Mouse (Mus musculus) retina, adult 2 months (tissue): ENCODE data around the gene Npepl1.

Source experiments
- DNase-seq: peaks from one replicate; pipeline ENCODE4 v3.0.0-alpha.2; 2012; ENCODE audit warnings: low read depth, low spot score

Npepl1 gene

DNA sequence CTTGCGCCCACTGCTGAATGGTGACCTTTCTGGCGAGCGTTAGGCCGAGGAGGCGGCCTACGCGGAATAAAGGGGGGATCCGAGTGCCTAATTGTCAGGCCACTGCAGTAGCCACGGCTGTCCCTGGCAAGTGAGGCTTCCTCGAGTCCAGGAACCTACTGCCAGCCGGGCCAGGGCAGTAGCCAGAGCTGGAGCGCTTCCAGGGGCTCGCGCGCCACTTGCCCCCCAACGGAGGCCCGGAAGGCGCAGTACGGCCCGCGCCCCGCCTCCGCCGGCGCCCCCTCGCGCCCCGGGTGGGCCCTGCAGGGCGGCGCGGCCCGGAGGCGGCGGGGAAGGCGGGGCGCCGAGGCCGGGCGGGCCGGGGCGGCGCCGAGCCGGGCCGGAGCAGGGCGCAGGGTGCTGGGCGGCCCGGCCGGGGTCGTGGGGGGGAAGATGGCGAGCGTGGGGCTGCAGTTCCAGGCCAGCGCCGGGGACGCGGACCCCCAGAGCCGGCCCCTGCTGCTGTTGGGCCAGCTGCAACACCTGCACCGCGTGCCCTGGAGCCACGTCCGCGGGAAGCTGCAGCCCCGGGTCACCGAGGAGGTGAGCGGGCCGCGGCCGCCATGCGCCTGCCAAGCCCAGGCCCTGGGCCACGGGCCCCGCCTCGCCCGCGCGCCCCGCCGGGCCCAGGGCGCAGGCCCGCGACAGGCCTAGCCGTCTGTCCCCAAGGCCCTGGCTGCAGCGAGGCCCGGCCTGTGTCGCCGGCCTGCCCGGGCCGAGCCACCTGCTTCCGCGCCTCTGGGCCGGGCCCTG, at the start of gene Npepl1:
TSS of gene Npepl1 (plus strand) at position 359 of the 792 bp plus-strand sequence.
- no peak for DNase-seq

DNA sequence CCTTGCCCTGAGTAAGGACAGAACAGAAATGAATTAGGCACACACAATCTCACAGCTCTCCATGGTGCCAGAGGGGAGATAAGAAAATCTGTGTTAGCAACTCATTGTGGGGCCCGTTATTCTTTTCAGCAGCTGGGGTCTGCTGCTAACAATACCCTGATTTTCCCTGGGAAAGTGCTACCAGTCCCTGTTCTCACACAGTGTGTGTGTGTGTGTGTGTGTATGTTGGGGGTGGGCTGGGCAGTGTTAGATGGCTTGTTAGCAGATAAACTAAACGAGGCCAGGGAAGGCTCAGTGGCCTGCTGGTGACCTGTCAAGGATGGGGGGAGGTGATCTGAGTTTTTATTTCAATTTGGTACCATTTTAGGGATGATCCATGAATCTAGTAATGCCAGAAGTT, 48.9 kb upstream of the Npepl1 start:
- no peak for DNase-seq

DNA sequence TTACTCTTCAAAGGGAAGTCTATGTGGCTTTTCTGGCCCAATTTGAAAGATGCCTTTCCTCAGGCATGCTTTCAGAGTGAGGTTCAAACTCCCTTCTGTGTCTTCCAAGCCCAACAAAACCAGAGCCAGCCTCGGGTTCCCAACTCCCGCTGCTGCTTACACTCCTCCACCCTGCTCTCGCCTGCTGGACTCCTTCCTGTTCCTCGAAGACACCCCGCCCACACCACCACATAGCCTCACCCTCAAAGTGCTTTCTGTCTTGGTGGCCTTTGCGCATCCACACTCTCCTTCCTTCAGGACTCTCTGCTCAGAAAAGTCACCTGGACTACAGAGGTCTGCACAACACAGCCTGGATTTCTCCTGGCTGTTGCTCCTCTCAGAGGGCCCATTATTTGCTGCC, 47.1 kb upstream of the Npepl1 start:
- no peak for DNase-seq

DNA sequence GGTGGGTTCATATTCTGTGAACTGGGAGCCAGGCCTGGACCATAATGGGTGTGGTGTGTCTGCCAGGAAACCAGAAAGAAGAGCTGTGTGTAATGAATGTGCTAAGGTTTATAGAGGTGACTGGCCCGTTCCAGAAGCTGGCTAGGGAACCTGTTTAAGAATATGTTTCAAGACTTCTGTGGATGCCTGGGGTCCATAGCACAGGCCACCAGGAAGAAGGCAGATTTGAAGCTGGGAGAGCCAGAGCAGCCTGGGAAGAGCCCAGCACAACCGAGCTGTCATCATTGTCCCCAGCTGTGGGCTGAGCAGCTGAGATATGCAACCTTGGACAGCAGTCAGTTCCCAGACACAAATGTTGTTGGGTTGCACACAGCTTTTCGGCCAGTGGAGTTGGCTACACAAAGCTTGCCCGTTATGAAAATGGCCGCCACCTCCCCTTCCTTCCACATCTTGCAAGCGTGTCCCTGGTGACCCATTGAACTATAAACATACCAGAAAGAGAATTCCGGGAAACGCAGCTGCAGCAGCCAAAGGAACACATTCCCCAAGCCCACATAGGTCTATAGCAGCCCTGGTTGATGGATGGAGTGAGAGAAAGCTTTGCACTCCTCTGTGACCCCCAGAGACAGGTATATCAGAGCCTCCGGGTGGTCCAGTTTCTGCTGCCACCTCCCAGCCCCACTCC, 46.5 kb upstream of the Npepl1 start:
- no peak for DNase-seq

DNA sequence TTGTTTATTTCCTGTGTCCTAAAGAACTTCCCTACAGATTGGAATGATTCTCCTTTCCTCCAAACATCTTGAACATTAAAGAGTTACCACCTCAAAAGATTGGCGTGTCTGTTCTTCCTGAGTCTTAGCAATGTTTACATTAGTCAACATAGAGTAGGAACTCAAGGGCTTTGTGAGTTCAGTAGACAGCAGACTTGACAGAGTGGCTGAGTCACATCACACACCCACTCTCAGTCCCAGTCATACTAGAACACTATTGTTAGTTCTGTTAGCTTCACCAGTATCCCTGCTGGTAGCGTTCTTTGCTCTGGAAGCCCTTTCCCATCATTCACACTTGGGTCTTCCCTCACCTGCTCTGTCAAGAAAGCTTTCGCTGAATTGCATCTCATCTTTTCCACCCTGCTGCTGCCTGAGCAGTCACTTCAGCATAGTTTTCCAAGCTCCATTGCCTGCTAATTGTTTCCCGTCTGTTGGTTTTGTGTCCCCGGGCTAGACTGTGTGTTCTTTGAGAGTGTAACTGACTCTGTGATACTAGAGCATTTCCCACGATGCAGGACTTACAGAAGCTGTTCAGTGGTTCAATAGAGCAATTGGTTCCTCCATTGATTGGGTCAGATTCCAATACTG, 42.2 kb upstream of the Npepl1 start:
- no peak for DNase-seq

DNA sequence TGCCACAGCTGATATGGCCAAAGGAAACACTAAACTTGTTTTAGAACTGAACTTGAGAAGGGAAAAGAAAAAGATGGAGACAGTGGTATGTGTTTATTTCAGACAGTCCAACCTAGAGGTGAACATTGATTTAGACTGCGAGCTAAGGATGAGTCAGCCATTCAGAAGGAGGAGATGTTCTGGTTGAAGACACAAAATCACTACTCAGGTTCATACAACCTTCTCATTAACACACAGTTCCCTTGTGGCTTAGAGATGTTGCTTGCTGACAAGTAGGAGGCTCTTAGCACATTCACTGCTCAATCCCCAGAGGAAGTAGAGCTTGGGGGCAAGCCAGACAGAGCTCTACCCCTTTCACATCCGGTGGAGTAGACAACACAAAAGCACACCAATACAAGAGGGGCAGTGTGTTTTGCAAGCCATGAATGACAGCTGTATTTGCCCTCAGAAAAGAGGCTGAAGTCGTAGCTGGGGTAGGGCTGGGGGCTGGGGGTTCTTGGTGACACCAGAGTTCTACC, 40.6 kb upstream of the Npepl1 start:
- DNase-seq, result no peak

DNA sequence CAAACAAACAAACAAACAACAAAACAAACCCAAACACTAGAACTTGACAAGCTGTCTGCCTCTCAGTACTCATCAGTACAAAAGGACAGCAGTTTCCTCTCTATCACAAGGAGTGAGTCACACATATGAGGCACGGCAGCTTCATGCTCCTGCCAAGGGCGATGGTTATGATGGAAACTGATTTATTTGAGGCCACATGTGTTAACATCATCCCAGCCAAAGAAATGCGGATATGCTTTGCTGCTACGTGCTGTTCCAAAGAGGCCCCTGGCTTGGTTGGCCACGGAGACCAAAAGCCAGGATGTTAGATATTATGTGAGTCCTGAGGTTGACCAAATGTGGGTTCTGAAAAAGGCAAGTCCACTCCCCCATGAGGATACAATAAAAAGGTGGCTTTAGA, 38.7 kb upstream of the Npepl1 start:
- DNase-seq, result no peak

DNA sequence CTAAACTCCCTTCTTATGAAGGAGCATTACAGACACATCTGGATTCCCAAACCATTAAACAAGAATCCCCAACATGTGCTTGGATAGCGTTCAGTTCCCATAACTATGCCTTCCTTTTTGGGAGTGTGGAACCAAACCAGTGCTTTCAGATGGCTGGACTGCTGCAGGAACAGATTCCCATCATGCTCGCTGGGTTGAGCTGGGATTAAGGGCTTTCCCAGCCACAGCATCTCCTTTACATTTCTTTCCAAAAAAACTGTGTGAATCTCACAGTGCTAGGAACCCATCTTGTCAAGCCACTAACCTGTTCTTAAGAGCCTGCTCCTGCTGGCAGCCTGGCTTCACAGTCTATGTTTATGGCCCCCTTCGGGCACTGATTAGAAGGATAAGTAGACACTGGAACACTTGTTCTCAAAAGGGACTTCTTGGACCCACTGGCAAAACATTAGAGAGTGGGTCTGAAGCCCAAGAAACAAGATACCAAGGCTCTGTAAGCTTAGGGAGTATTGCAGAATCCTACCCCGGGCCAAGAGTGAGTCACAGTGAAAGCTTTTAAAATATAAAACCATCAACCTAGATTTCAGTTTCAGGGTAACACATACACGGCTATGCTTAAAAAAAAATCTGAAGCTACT, 36.9 kb upstream of the Npepl1 start:
- DNase-seq, result no peak

DNA sequence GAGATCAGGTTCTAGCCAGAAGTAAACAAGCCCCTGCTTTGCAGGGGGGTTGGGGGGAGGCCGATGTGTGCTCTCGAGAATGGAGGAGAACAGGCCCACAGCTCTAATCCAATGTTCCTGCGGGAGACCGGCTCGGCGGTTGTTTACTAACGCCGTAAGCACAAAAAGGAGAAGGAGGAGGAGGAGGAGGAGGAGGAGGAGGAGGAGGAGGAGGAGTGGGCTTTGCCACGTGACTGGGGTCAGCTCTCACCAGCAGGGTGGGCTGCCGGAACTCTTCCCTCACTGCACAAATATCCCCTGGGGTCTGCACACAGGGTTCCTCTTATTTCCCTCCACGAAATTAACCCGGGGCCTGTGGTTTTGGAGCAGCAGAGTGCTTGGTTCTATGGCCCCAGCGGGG, 35.5 kb upstream of the Npepl1 start:
- DNase-seq, result no peak

DNA sequence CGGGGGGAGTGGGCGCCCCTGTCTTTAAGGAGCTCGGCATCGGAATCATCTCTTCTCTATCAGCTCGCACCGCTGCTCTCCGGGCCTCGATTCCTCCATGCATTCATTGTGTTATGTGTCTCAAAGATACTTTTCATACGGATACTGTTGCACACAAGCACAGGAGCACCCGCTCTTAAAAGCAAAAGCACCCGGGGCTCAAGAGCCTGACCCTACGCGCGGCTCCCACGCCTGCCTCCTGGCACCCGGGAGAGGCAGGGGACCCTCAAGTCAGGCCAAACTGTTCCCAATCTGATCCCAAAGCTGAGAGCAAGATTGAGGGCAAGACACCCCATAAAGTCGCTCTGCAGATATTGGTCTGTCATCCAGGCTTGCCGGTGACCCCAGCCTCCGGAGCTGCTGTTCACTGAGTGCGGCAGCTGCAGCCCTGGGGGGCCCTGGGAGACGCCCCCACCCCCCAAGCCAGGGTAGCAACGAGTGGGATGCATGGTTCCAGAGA, 35.0 kb upstream of the Npepl1 start:
- no peak for DNase-seq

DNA sequence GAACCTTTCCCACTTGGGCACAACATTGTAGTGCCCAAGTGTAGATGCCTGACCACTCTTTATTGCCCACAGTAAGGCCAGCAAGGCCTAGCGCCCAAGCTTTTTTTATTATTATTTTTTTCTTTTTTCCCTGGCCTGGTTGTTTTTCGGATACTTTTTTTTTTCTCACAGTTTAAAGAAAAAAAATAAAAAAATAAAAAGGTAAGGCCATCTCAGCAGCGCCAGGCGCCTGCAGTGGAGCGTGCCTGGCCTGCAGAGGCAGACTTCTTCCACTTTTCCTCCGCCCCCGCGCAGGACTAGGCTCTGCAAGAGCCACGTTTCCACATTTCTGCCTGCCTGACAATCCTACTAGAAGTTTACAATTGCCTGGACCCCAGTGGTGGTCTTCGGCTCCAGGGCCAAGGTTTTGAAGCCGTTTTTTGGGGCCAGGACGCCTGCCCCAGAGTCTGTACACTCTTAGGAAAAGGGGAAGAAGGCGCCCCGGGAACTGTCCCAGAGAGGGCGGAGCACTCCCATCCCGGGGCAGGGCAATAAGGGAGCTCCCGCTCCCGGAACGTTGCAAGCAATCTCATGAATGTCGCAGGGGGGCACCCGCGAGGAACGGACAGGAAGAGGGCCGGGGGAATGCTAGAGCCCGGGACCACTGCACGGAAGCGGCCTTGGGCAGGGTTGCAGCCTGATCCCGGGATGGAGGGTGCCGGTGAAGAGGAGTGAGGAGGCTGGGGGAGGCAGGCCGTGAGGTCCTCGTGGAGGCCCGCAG, 34.3 kb upstream of the Npepl1 start, which contains the start of gene Stx16:
TSS of gene Stx16 (plus strand) at position 636 of the 760 bp plus-strand sequence.
- peak; percentile 80 for DNase-seq

DNA sequence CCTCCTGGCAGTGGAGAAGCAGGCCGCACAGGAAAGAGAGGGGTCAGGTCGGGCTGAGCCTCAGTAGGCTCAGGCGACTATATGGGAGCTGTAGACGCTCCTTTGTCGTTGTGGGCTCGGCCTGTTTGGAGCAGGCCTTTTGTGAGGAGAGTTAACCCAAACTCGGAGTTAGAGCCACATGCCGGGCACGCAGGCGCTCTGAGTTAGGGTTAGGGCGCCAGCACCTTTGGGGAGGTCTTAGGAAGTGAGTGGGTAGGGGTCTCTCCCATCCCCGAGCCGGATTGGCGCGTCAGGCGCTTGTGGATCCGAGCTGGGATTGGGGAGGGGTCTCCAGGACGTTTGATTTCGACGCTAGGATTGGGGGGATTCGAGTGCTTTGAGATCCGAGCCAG, 33.7 kb upstream of the Npepl1 start:
- no peak for DNase-seq

DNA sequence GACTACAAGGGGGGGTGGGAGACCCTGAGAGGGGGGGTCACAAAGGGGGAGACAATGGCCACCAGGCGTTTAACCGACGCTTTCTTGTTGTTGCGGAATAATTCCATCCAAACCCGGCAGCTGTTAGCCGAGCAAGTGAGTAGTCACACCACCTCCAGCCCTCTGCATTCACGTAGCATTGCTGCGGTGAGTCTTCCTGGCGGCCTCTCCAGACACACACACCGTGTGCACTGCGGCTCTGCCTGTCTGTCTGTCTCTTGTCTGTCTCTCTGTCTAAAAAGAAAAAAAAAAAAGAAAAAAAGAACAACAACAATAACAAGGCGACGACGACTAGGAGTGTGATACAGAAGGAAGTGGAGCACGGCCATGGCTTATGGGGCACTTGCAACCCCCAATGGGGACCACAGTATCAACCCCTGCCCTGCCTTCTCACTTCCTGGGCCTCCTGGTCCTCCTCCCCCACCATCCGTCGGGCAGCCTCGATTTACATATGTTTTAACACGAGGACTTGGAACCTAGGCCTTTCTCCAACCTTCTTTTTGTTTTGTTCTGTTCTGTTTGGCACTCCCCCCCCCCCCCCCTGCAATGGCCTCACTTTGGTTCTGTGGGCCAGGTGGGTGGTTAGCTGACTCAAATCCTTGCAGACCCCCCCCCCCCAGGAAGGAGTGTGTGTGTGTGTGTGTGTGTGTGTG, 33.0 kb upstream of the Npepl1 start:
- no peak for DNase-seq

DNA sequence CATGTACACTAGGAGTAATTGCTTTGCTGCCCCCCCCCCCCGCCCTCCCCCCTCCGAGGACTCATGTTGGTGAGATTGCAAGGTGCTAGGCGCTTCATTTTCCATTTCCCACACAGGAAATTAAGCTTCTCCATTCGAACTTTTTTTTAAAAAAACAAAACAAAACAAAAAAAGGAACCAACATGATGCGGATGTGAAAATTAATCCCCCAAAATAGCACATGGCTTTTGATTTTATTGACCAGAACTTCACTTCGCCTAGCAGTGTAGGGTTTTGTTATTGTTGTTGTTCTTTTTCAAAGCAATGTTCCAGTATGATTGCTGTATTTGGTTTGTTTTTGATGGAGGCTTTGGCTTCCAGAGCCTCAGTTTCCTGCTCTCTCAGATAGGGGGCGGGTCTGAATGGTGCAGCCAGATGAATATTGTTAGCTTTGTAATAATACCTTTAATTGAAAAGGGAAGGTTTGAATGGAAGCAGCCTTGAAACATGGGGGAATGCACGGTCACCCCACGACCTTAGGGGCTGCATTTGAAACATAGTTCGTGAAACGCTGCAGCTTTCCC, 32.3 kb upstream of the Npepl1 start:
- DNase-seq, result no peak

DNA sequence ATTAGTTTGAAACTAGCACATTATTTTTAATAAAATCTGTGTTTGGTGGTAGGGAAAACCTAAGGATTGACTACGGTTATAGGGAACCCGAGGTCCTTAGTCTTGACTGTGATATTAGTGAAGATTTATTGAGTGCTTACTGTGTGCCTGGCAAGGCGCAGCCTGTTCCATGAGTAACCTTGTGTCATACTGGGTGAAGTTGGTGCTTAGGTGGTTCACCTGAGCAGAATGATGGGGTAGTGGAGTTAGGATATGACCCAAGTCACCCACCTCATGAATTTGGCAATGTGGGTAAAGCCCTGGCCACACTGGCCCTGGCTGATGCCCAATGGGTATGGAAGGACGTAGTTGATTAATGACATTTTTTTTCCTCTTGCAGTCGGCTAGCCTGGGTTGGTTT, 28.3 kb upstream of the Npepl1 start:
- no peak for DNase-seq

DNA sequence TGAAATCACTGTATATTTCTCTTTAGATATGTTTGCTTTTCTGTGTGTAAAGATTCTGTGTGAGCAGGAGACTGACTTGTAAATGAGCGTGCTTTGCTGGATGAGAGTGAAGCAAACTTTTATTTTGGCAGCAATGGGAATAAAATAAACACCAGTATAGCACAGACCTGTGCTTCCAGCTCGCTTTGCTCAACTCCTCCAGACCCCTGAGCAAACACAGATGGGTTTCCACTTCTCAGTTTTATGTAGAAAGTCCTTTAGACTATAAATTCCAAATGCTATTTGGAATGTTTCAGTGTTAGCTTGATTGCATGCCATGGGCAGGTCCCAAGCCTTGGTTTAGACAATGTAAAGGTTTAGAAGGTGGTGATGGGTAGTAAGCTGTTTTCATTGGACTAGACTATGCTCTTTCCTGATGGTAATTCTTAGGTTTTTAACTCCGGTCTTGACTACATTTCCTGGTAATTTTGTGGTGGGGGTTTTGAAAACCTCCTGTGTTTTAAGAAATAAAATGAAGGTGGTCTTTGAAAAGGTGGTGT, 27.7 kb upstream of the Npepl1 start:
- DNase-seq, result no peak

DNA sequence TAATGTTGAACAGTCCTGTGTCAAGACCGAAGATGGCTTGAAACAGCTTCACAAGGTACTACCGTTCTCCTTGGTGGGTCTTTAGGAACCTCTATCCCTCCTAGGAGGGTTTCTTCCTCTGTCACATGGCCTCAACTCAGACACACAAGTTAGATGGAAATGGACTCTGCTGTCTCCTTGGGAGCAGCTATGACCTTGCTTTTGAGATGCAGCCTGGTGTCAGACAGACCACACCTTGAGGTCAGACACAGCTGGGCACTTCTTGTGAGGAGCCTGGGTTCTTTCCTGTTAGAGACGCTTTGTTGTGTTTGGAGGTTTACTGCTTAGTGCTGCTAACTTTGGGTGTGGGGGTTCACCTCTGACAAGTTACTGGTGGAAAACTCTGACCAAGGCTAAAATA, 15.1 kb upstream of the Npepl1 start:
- DNase-seq, result no peak

DNA sequence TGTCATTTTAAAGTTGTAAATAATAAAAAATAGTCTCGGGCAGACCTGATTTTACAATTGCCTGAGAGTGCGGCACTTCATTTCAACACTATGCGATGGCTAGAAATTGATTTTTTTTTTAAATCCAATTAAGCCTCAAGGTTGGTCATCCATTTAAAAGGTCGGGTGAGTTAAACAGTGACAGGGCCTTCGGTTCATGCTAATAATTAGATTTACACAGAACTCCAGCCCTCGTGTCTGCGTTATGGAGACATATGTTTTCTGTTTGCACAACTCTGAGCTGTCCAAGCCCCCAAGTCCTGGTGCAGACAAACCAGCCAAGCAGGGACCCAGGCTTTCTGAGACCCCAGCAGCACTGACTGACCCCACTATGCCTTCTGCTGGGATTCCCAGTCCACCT, 7.8 kb upstream of the Npepl1 start:
- DNase-seq, result no peak

DNA sequence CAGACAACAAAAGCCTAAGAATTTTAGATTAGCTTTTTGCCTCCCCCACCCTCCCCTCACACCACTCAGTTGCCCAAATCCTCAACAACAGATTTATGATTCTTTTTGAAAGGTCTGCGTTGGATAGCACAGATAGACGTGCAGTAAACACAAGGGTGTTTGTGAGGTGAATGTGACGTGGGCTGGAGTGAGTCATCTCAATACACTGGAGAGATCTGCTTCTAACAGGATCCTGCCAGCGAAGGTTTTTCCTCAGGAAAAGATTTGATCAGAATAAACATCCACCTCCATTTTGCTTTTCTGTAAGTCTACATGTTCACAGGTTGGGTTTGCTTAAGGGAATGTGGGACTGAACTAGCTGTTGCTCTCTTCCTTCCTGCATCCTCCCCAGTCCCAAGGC, 6.6 kb upstream of the Npepl1 start:
- DNase-seq, result no peak

DNA sequence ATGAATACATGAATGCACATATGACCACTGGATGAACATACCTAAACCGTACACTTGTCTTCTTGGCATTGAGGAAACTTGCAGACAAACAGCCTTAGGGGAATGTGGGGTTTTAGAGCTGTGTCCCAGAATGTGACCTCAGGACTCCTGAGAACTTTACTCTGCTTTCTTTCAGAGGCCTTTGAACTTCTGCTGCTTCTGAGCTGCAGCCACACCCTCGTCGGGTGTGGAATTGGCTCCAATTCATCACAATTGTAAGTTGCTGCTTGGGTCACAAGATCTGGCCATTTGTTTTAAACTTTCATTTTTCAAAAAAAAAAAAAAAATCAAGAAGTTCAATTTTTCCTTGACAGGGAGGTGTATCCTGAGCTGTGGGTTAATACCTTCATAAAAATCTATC, 2.8 kb upstream of the Npepl1 start:
- DNase-seq, result no peak
